Mouse (Mus musculus) gonadal fat pad, adult 2 months (tissue): ENCODE results near the gene Pcbp1. TPM values are rescaled to one million over a fixed set of nuclear protein-coding genes. Genes with fewer than 3 reads are reported as not detected.
"Not testable (repeated sequence)": the region's sequence is repeated elsewhere in the genome, so short reads cannot be mapped to it uniquely, and the experiment has no call there.

Experiments used
- DNase-seq: peaks from one replicate; pipeline ENCODE4 v3.0.0-alpha.2; 2012; ENCODE audit warnings: low read depth
- polyA plus RNA-seq: library from polyadenylated mRNA; depleted of rRNA; stranded (reverse); fragments of >200 nt; gene quantifications from 2 replicates; pipeline ENCODE4 v1.2.3, GENCODE M21; 2012; rRNA removed

Gene Pcbp1
- 101 and 174 TPM in 2 replicates for polyA plus RNA-seq

- DNase-seq: no peak
Measured at GRCm38 (mm10) chr6:86526032-86526960, at the start of gene Pcbp1. Gene Pcbp1 (minus strand): TSS chr6:86526321.

GRCm38 (mm10) chr6:86574495-86574894, 48.4 kb upstream of the Pcbp1 start:
- DNase-seq: no peak

GRCm38 (mm10) chr6:86570830-86571229, 44.7 kb upstream of the Pcbp1 start:
- no peak for DNase-seq

DNA sequence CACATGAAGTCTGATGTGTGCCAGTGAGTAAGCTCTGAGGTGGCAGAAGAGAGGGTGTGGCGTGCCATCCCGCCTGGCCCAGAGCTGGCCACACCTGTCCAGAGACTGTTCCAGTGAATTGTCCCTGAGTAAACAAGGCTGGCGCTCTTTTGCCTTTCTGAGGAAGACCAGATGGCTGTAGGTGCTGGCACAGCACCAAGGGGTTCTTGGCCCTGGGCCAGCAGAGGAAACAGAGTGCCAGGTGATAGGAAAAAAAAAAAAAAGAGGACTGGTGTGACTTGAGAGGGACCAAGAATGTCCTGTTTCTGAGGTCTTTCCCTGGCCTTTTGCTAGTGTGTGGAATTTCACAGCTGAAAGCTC, 43.3 kb upstream of the Pcbp1 start:
- DNase-seq: no peak

- no peak for DNase-seq
Measured at GRCm38 (mm10) chr6:86568816-86569460, 42.8 kb upstream of the Pcbp1 start.

DNA sequence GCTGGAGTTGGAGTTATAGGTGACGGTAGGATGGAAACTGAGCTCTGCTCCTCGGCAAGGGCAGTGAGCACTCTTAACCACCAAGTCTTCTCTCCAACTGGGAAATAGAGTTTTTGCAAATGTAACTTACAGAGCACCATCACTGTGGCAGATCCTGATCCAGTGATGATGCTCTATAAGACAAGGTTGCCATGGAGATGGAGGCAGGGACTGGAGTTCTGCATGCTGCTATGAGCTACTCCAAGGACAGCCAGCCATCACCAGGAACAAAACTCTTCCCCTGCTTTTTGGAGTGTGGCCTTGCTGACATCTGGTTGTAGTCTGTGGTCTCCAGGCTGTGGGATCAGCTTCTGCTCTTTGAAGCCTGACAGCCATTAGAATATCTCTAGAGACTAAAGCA, 39.7 kb upstream of the Pcbp1 start:
- DNase-seq: no peak

DNA sequence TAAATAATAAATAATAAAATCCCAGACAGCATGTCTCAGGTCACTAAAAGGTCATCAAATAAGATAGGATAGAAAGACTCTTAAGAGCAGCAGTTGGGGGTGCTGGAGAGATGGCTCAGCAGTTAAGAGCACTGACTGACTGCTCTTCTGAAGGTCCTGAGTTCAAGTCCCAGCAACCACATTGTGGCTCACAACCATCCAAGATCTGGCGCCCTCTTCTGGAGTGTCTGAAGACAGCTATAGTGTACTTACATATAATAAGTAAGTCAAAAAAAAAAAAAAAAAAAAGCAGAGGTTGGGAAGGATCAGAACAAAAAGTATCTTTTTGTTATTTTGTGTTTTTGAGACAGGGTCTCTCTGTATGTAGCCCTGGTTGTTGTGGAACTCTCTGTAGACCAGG, 31.1 kb upstream of the Pcbp1 start:
- not testable (repeated sequence) for DNase-seq

- DNase-seq: no peak
Measured at GRCm38 (mm10) chr6:86556345-86557058, 30.4 kb upstream of the Pcbp1 start.

- no peak for DNase-seq
Measured at GRCm38 (mm10) chr6:86550587-86550986, 24.5 kb upstream of the Pcbp1 start.

GRCm38 (mm10) chr6:86547880-86548367, 21.8 kb upstream of the Pcbp1 start:
- DNase-seq: no peak

GRCm38 (mm10) chr6:86547228-86547755, 21.2 kb upstream of the Pcbp1 start:
- DNase-seq: no peak

DNA sequence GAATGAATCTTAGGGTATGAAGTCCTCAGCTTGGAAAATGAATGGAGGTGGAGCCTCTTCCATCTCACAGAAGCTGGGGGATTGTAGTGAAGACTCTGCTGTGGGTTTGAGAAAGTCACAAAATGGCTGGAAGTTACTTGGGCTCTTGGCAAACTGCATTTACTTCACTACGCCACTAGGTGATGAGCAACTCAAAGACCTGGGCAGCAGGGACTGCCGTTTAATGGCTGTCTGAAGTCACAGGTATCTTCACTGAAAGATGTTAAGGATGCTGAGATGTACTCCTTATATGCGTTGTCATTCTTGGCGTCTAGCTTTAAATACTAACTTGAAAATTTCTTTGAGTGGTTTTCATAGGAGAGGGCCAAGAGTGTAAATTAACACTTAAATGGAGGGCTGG, 19.1 kb upstream of the Pcbp1 start:
- no peak for DNase-seq

DNA sequence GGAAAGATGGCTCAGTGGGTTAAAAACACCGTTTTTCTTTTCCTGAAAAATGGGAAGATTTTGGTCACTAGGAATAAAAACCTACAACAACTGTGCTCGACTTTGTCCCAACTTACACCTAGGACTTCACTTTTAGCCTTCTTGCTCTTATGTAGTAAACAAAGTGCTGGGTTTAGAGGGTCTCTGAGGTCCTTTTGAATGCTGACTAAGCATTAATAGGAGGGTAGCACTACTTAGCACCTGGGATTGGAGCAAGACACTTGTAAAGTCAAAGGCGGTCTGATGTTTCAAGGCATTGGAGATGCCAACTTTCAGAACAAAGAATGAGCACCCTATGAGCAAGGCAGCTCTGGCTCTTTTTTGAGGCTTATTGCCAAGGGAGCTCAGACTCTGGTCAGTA, 17.7 kb upstream of the Pcbp1 start:
- no peak for DNase-seq

DNA sequence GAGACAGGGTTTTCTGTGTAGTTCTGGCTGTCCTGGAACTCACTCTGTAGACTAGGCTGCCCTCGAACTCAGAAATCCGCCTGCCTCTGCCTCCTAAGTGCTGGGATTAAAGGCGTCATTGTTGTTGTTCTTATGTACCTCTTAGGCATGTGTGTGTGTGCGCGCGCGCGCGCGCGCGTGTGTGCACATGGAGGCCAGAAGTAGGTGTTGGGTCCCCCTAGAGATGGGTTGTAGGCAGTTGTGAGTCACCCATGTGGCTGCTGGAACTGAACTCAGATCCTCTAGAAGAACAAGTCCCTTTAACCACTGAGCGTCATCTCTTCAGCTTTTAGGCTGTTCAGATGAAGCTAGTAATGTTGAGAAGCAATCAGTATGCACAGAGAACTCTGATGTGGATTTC, 16.9 kb upstream of the Pcbp1 start:
- no peak for DNase-seq

DNA sequence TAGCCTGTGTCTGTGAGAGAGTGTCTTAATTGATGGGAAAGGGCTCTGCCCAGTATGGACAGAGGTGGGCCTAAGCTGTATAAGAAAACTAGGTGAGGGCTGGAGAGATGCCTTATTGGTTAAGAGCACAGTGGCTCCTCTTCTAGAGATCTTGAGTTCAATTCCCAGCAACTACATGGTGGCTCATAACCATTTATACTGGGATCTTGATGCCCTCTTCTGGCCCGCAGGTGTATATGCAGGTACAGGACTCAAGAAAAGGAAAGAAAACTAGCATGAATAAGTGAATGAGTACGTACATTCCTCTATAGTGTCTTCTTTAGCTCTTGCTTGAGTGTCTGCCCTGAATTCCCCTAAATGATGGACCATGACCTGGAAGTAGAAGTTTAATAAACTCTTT, 15.5 kb upstream of the Pcbp1 start:
- no peak for DNase-seq

DNA sequence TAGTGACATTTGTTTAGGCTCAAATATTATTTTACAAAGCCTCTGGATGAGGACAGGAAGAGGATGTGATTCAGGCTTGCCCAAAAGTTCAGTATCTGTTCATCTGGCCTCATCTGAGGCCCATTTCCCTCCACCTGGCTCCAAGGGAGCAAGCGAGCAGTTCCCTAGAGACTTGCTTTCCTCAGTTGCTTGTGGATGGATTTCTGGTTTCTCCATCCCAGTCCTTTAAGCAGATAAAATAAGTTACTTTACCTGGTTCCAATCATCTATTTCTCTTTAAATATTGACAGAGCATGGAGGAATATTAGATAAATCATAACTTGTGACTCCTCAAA, 2.3 kb upstream of the Pcbp1 start:
- no peak for DNase-seq

DNA sequence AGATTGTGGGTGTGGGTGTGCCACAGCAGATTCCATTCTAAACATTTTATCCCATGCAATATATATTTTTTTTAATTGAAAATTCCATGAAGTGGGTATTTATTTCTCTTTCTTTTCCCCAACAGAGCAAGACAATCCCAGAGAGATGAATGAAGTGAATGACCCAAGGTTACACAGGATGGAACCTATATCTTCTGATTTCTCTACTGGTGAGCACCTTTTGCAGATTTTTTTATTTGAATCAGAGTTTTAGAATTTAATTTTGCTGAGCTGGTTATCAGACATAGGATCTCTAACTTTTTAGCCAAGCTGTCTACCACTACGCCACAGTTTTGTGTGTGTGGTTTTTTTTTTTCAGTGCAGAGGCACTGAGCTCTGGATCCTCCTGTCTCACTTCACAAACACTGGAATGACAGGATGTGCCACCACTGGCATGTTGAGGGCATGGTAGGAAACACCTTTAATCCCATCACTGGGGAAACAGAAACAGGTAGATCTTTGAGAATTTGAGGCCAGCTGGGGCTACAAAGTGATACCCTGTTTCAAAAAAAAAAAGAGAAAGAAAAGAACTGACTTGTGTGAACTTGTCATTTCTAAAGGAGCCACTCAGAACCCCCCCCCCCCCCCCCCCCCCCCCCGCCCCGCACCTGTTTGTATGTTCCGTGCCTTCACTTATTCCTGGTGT, 1.8 kb upstream of the Pcbp1 start:
- DNase-seq: no peak

- DNase-seq: no peak
Measured at GRCm38 (mm10) chr6:86526961-86527740, 1.0 kb upstream of the Pcbp1 start.

GRCm38 (mm10) chr6:86525646-86526031, 482 bp downstream of the Pcbp1 start:
- DNase-seq: no peak

GRCm38 (mm10) chr6:86524879-86525645, 1.1 kb downstream of the Pcbp1 start:
- no peak for DNase-seq
